Mouse (Mus musculus) kidney, postnatal 0 days (tissue): Measurements from ENCODE around the gene Tnfaip8l2. TPM values are rescaled to one million over a fixed set of nuclear protein-coding genes. Genes with fewer than 3 reads are reported as not detected.
A peak's percentile ranks its signal among the peaks of the same experiment; 100 is the strongest.

Source experiments
- ATAC-seq: fragments of 200-750 bp; cut with Nextera tagmentation; replicated peaks from 2 replicates; pipeline ENCODE4 v1.8.0; 2017; ENCODE audit warnings: low read depth, moderate number of reproducible peaks, moderate TSS enrichment, moderate library complexity; ENCODE audit not compliant: low FRiP score
- DNase-seq: peaks from one replicate; pipeline ENCODE4 v3.0.0-alpha.2; 2016; ENCODE audit warnings: low spot score
- H3K27ac ChIP-seq: fragments of 300-500 bp; sonication (generic); 2 replicates; pipeline ENCODE4 v1.5.1; 2014; ENCODE audit warnings: mild to moderate bottlenecking
- H3K27me3 ChIP-seq: fragments of 300-500 bp; sonication (generic); 2 replicates; pipeline ENCODE4 v1.6.1; 2014; ENCODE audit warnings: low read length, mixed read lengths; ENCODE audit not compliant: insufficient read depth
- H3K36me3 ChIP-seq: fragments of 300-500 bp; sonication (generic); 2 replicates; pipeline ENCODE4 v1.6.1; 2014; ENCODE audit warnings: low read length, mixed read lengths; ENCODE audit not compliant: insufficient read depth
- H3K4me1 ChIP-seq: fragments of 300-500 bp; sonication (generic); replicated peaks from 2 replicates; pipeline ENCODE4 v1.6.1; 2014; ENCODE audit warnings: antibody characterized with exemption, low read length, mixed read lengths; ENCODE audit not compliant: insufficient read depth
- H3K4me2 ChIP-seq: fragments of 300-500 bp; sonication (generic); 2 replicates; pipeline ENCODE4 v1.6.1; 2014; ENCODE audit warnings: mild to moderate bottlenecking, low read length, moderate library complexity, mixed read lengths
- H3K4me3 ChIP-seq: fragments of 300-500 bp; sonication (generic); replicated peaks from 2 replicates; pipeline ENCODE4 v1.5.1; 2014; ENCODE audit warnings: low read depth, low read length
- H3K9ac ChIP-seq: fragments of 300-500 bp; sonication (generic); 2 replicates; pipeline ENCODE4 v1.6.1; 2014; ENCODE audit warnings: low read depth, low read length
- H3K9me3 ChIP-seq: fragments of 300-500 bp; sonication (generic); replicated peaks from 2 replicates; pipeline ENCODE4 v1.6.1; 2016; ENCODE audit warnings: low read length, inconsistent platforms, mixed read lengths
- CTCF ChIP-seq: IDR thresholded peaks from 2 replicates; pipeline ENCODE4 v1.5.1; 2016; ENCODE audit warnings: antibody characterized with exemption, low read depth, mild to moderate bottlenecking, moderate library complexity
- WGBS: fragments of 180-500 bp; shearing (Covaris S2); extraction: QIAGEN DNeasy Blood & Tissue Kit; methylation state at CpG from one replicate; pipeline ENCODE4 v1.1.7; 2014; 5-methylcytosine and 5-hydroxymethylcytosine counted together
- polyA plus RNA-seq: library from polyadenylated mRNA; unstranded; fragments of >200 nt; fragmentation: Nextera tagmentation; extraction: Ambion mirVana; gene quantifications from 2 replicates; pipeline ENCODE4 v1.2.1, GENCODE M21; 2015

Gene Tnfaip8l2
- polyA plus RNA-seq, 1 experiment from 2014 or later: 3.6 TPM

- no peak for TF ChIP-seq CTCF
- DNase-seq (no peak), ATAC-seq (no peak)
- H3K27me3 ChIP-seq: no peaks in the 10 kb centered on the region
- peaks cover 12% of the 10 kb centered on the region; the same call in 1 of the 2 replicates for H3K4me1 ChIP-seq
- H3K9me3 ChIP-seq: no peaks in the 10 kb centered on the region
- H3K36me3 ChIP-seq: no peaks in the 10 kb centered on the region
- H3K27ac ChIP-seq: no peak overlapping the region
- peak overlapping the region; percentile 97 for H3K4me2 ChIP-seq
- peak overlapping the region; percentile 64 for H3K4me3 ChIP-seq
- H3K9ac ChIP-seq: peak overlapping the region; percentile 61
- WGBS: 15% methylated on average over 8 of the region's 9 CpGs
Observed at GRCm38 (mm10) chr3:95161618-95162344, 19.6 kb upstream of the Tnfaip8l2 start.

GRCm38 (mm10) chr3:95161041-95161551, 18.9 kb upstream of the Tnfaip8l2 start:
- H3K9ac ChIP-seq: peak overlapping the region; percentile 61
- no peaks in the 10 kb centered on the region for H3K27me3 ChIP-seq
- no peaks in the 10 kb centered on the region for H3K36me3 ChIP-seq
- DNase-seq (peak; percentile 39), ATAC-seq (peak; percentile 19; the same call in 1 of the 2 replicates)
- H3K9me3 ChIP-seq: no peaks in the 10 kb centered on the region
- H3K27ac ChIP-seq: no peak overlapping the region
- H3K4me1 ChIP-seq: peaks cover 12% of the 10 kb centered on the region; the same call in 1 of the 2 replicates
- H3K4me2 ChIP-seq: peak overlapping the region; percentile 97
- WGBS: 0% methylated on average over 22 of the region's 30 CpGs
- TF ChIP-seq CTCF: no peak
- peak overlapping the region; percentile 64 for H3K4me3 ChIP-seq

GRCm38 (mm10) chr3:95159987-95160963, 18.1 kb upstream of the Tnfaip8l2 start, which contains the start of gene Sema6c:
Gene Sema6c, plus strand, starts transcription at chr3:95160457.
- Histone ChIP-seq H3K4me2 (peak within 1 kb of the TSS; percentile 97), H3K9me3 (no peaks in the 10 kb centered on the region), H3K27me3 (no peaks in the 10 kb centered on the region), H3K4me3 (peak within 1 kb of the TSS; percentile 64), H3K9ac (peak within 1 kb of the TSS; percentile 61), H3K36me3 (no peaks in the 10 kb centered on the region), H3K4me1 (peaks cover 12% of the 10 kb centered on the region; the same call in 1 of the 2 replicates), H3K27ac (no peak within 1 kb of the TSS)
- DNase-seq (peak; percentile 97), ATAC-seq (peak; percentile 95)
- under 1% methylated on average over 66 of the region's 66 CpGs for WGBS
- no peak for TF ChIP-seq CTCF

DNA sequence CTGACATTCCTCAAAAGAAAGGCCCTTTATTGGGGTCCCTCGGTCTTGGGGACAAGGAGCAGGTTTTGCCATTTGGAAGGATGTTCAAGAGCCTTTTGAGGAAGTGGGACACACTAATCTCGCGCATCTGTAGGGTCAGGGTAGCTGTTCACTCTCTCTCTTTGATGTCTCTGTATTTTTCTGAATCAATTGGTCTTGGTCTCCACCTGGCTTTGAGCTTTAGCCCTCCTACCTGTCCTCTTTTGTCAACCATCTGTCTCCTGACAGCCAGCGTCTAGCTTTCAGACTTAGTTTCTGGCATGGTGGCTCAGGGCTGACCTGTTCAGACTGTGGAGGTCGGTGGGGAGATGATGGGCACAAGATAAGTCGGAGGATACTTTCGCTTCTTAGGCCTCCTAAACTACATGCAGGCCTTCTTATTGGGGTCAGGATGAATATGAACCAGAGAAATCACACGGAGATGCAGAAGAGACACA, 17.4 kb upstream of the Tnfaip8l2 start:
- Histone ChIP-seq H3K36me3 (no peaks in the 10 kb centered on the region), H3K4me3 (peak overlapping the region; percentile 64), H3K27ac (no peak overlapping the region), H3K4me1 (peaks cover 12% of the 10 kb centered on the region; the same call in 1 of the 2 replicates), H3K4me2 (peak overlapping the region; percentile 97), H3K9ac (peak overlapping the region; percentile 18; the same call in 1 of the 2 replicates), H3K9me3 (no peaks in the 10 kb centered on the region), H3K27me3 (no peaks in the 10 kb centered on the region)
- no peak for DNase-seq
- no peak for TF ChIP-seq CTCF
- no peak for ATAC-seq
- WGBS: 22% methylated on average over 8 of the region's 8 CpGs

- Histone ChIP-seq H3K36me3 (no peaks in the 10 kb centered on the region), H3K27me3 (no peaks in the 10 kb centered on the region), H3K9ac (no peak overlapping the region), H3K27ac (no peak overlapping the region), H3K9me3 (no peaks in the 10 kb centered on the region), H3K4me1 (no peaks in the 10 kb centered on the region), H3K4me2 (no peak overlapping the region), H3K4me3 (no peak overlapping the region)
- TF ChIP-seq CTCF: peak; percentile 66
- DNase-seq (no peak), ATAC-seq (no peak)
- WGBS: 49% methylated on average over 4 of the region's 4 CpGs
Observed at GRCm38 (mm10) chr3:95153874-95154273, 11.7 kb upstream of the Tnfaip8l2 start.

DNA sequence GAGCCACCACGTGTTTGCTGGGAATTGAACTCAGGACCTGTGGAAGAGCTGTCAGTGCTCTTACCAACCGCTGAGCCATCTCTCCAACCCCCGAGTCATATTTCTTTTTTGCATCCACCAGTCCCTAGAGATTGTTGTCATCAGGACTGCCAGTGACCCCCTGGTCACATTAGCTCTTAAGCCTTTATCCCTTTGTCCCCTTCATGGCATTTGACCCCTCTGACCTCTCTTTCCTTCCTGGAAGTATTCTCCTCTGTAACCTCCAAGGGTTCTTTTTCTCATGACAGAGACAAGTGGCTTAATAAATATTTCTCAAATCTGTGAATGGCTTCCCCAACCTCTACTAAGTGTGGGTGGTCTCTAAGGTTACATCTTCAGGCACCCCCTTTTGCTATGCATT, 5.8 kb upstream of the Tnfaip8l2 start:
- no peak overlapping the region for H3K27ac ChIP-seq
- H3K4me1 ChIP-seq: no peaks in the 10 kb centered on the region
- no peak overlapping the region for H3K4me2 ChIP-seq
- no peak for DNase-seq
- no peaks in the 10 kb centered on the region for H3K36me3 ChIP-seq
- TF ChIP-seq CTCF: no peak
- 45% methylated on average over 3 of the region's 3 CpGs for WGBS
- no peaks in the 10 kb centered on the region for H3K9me3 ChIP-seq
- no peak for ATAC-seq
- H3K4me3 ChIP-seq: no peak overlapping the region
- H3K9ac ChIP-seq: no peak overlapping the region
- no peaks in the 10 kb centered on the region for H3K27me3 ChIP-seq
